In the genomic region with DNA sequence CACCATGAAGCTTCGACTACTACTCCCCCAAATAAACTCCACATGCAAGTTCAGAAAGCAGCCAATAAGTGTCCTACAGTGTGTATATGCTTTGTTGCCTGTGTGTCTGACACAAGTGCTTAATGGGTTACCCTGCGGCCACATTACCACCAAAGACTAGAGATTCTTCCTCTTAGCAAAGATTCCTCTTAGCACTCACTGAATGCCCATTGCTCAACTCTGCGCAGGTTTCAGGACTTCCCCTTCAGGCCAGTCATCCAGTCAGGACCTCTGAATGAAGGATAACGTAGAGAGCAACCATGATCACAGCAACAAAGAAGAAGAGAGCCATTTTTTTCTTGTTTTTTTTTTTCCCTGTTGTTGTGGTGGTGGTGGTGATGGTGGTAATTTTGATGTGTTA, we compare ENCODE assay signal across 26 mouse cellular contexts.
DNase-seq lines count a peak whose midpoint lies in the region; ATAC-seq lines count a peak whose summit lies in the region.
"Had no signal": no experiment of that assay in that cellular context is flagged by ENCODE, and none has a peak within 500 bp of the region (broad histone marks: within the 10 kb centered on the region; RNA-seq: fewer than 3 reads in every experiment).

No protein-coding gene starts in this region.

- no peak overlapping the region for H3K27ac ChIP-seq in forebrain, embryonic 10.5 days
- H3K27ac ChIP-seq: embryonic facial prominence, embryonic 13.5 days; embryonic facial prominence, embryonic 15.5 days; forebrain, embryonic 13.5 days; forebrain, embryonic 15.5 days had no signal

- no peaks in the 10 kb centered on the region for H3K9me3 ChIP-seq in forebrain, embryonic 10.5 days
- H3K9me3 ChIP-seq: embryonic facial prominence, embryonic 13.5 days; embryonic facial prominence, embryonic 15.5 days; forebrain, embryonic 13.5 days; forebrain, embryonic 15.5 days had no signal

- WGBS in forebrain, embryonic 10.5 days = 88% methylated on average over 4 of the region's 4 CpGs

- peak; percentile 58; the same call in 1 of the 2 replicates for ATAC-seq in common myeloid progenitor, adult 5-6 weeks (replicated peaks; ENCODE audit: low read depth, poor library complexity, severe bottlenecking)
- ATAC-seq in megakaryocyte, adult 5-6 weeks (ENCODE audit: poor library complexity, severe bottlenecking) = peak; percentile 51
- ATAC-seq: activated CD4-positive, CD25-positive, alpha-beta regulatory T cell, adult 4 months; CD4-positive, CD25-positive, alpha-beta regulatory T cell, adult 4 months; forebrain, embryonic 13.5 days; forebrain, embryonic 15.5 days; forebrain, postnatal 0 days; Patski had no signal

- no peaks in the 10 kb centered on the region for H3K4me1 ChIP-seq in forebrain, embryonic 10.5 days
- H3K4me1 ChIP-seq: embryonic facial prominence, embryonic 13.5 days; embryonic facial prominence, embryonic 15.5 days; forebrain, embryonic 13.5 days; forebrain, embryonic 15.5 days had no signal

- H3K36me3 ChIP-seq in forebrain, embryonic 10.5 days (replicated peaks) = no peaks in the 10 kb centered on the region
- H3K36me3 ChIP-seq: embryonic facial prominence, embryonic 13.5 days; embryonic facial prominence, embryonic 15.5 days; forebrain, embryonic 15.5 days; G1E had no signal

- H3K27me3 ChIP-seq in forebrain, embryonic 10.5 days (ENCODE audit: poor library complexity, severe bottlenecking) = no peaks in the 10 kb centered on the region
- H3K27me3 ChIP-seq: CH12.LX; embryonic facial prominence, embryonic 13.5 days; embryonic facial prominence, embryonic 15.5 days; forebrain, embryonic 13.5 days; forebrain, embryonic 15.5 days had no signal

- DNase-seq in urinary bladder, postnatal 36 days (ENCODE audit: low spot score in 2 of 2) = no peak
- no peak for DNase-seq in forebrain, embryonic 10.5 days (ENCODE audit: extremely low spot score, low spot score)
- DNase-seq in gastrocnemius, adult 18-20 months (ENCODE audit: low spot score) = no peak
- DNase-seq: adrenal gland, adult 8-10 months; adrenal gland, postnatal 14 days; adrenal gland, postnatal 36 days; B cell, adult 2 months; cerebellum, adult 11-12 months; cerebellum, adult 2 months; cerebellum, adult 9-10 months; cerebellum, postnatal 10 days; cerebellum, postnatal 25 days; embryo, embryonic 11 days; forebrain, postnatal 0 days had no signal

- no peak overlapping the region for H3K4me3 ChIP-seq in forebrain, embryonic 10.5 days
- H3K4me3 ChIP-seq: embryonic facial prominence, embryonic 13.5 days; embryonic facial prominence, embryonic 15.5 days; erythroblast, embryonic 14.5 days; forebrain, embryonic 13.5 days; forebrain, embryonic 15.5 days had no signal
